Mouse (Mus musculus) heart, postnatal 0 days (tissue): ENCODE results near the gene Kcnh3.

Source experiments
- CTCF ChIP-seq: IDR thresholded peaks from 2 replicates; pipeline ENCODE4 v1.5.1; 2016; ENCODE audit warnings: antibody characterized with exemption, control low read depth, low read depth
- EP300 ChIP-seq: IDR thresholded peaks from 2 replicates; pipeline ENCODE4 v1.6.1; 2016; ENCODE audit warnings: antibody characterized with exemption, low read depth

- TF ChIP-seq CTCF (no peak), EP300 (no peak)
These were observed 18.7 kb upstream of the Kcnh3 start for GRCm38 (mm10) chr15:99205959-99206358.
